Mouse (Mus musculus) hindbrain, embryonic 12.5 days (tissue): Measurements from ENCODE around the gene Farp1. TPM values are rescaled to one million over a fixed set of nuclear protein-coding genes. Genes with fewer than 3 reads are reported as not detected.

Experiments used
- ATAC-seq: fragments of 200-750 bp; cut with Nextera tagmentation; 2 replicates; pipeline ENCODE4 v1.8.0; 2017; ENCODE audit warnings: moderate TSS enrichment; ENCODE audit not compliant: low FRiP score
- H3K27ac ChIP-seq: fragments of 300-500 bp; sonication (generic); 2 replicates; pipeline ENCODE4 v1.5.1; 2016; ENCODE audit warnings: mild to moderate bottlenecking
- H3K27me3 ChIP-seq: fragments of 300-500 bp; sonication (generic); 2 replicates; pipeline ENCODE4 v1.6.1; 2016; ENCODE audit warnings: mild to moderate bottlenecking
- H3K36me3 ChIP-seq: fragments of 300-500 bp; sonication (generic); 2 replicates; pipeline ENCODE4 v1.6.1; 2016; ENCODE audit warnings: mild to moderate bottlenecking
- H3K4me1 ChIP-seq: fragments of 300-500 bp; sonication (generic); 2 replicates; pipeline ENCODE4 v1.6.1; 2016
- H3K4me2 ChIP-seq: fragments of 300-500 bp; sonication (generic); replicated peaks from 2 replicates; pipeline ENCODE4 v1.6.1; 2016; ENCODE audit warnings: mild to moderate bottlenecking
- H3K4me3 ChIP-seq: fragments of 300-500 bp; sonication (generic); 2 replicates; pipeline ENCODE4 v1.5.1; 2016; ENCODE audit warnings: mild to moderate bottlenecking
- H3K9ac ChIP-seq: fragments of 300-500 bp; sonication (generic); 2 replicates; pipeline ENCODE4 v1.6.1; 2016; ENCODE audit warnings: mild to moderate bottlenecking, moderate library complexity
- H3K9me3 ChIP-seq: fragments of 300-500 bp; sonication (generic); replicated peaks from 2 replicates; pipeline ENCODE4 v1.6.1; 2016; ENCODE audit warnings: mild to moderate bottlenecking
- WGBS: fragments of 180-500 bp; shearing (Covaris S2); methylation state at CpG from one replicate; pipeline ENCODE4 v1.1.7; 2016; 5-methylcytosine and 5-hydroxymethylcytosine counted together
- polyA plus RNA-seq: library from polyadenylated mRNA; unstranded; fragments of >200 nt; fragmentation: Nextera tagmentation; extraction: Ambion mirVana; gene quantifications from 2 replicates; pipeline ENCODE4 v1.2.1, GENCODE M21; 2016

Gene Farp1
- polyA plus RNA-seq, 1 experiment from 2014 or later, result 43.9 TPM

- 52% methylated on average over 7 of the region's 7 CpGs for WGBS
- Histone ChIP-seq H3K36me3 (peaks cover 26% of the 10 kb centered on the region), H3K9ac (no peak overlapping the region), H3K4me1 (peaks cover 22% of the 10 kb centered on the region), H3K9me3 (no peaks in the 10 kb centered on the region), H3K27me3 (no peaks in the 10 kb centered on the region), H3K27ac (0 out of 2 replicates have a peak overlapping the region, but pooled peaks have one; percentile 12), H3K4me3 (no peak overlapping the region), H3K4me2 (no peak overlapping the region)
- no peak for ATAC-seq
Observed at GRCm38 (mm10) chr14:121247287-121247686, 212.3 kb downstream of the Farp1 start.

GRCm38 (mm10) chr14:121248346-121248745 lies 213.3 kb downstream of the Farp1 start:
- Histone ChIP-seq H3K9ac (no peak overlapping the region), H3K4me2 (no peak overlapping the region), H3K27me3 (no peaks in the 10 kb centered on the region), H3K4me3 (no peak overlapping the region), H3K36me3 (peaks cover 17% of the 10 kb centered on the region), H3K9me3 (no peaks in the 10 kb centered on the region), H3K27ac (no peak overlapping the region), H3K4me1 (peaks cover 22% of the 10 kb centered on the region)
- ATAC-seq, result no peak
- 87% methylated on average over 5 of the region's 5 CpGs for WGBS

GRCm38 (mm10) chr14:121251099-121251498 lies 216.1 kb downstream of the Farp1 start:
- Histone ChIP-seq H3K27ac (no peak overlapping the region), H3K9me3 (no peaks in the 10 kb centered on the region), H3K36me3 (peaks cover 7% of the 10 kb centered on the region; the same call in 1 of the 2 replicates), H3K27me3 (no peaks in the 10 kb centered on the region), H3K4me2 (no peak overlapping the region), H3K9ac (no peak overlapping the region), H3K4me1 (peaks cover 22% of the 10 kb centered on the region), H3K4me3 (no peak overlapping the region)
- WGBS, result 84% methylated on average over 5 of the region's 5 CpGs
- no peak for ATAC-seq

- H3K27me3 ChIP-seq, result no peaks in the 10 kb centered on the region
- H3K4me2 ChIP-seq, result no peak overlapping the region
- H3K9ac ChIP-seq, result no peak overlapping the region
- ATAC-seq, result no peak
- H3K4me1 ChIP-seq, result peaks cover 15% of the 10 kb centered on the region
- H3K36me3 ChIP-seq, result peaks cover 10% of the 10 kb centered on the region; the same call in 1 of the 2 replicates
- no peak overlapping the region for H3K4me3 ChIP-seq
- H3K27ac ChIP-seq, result no peak overlapping the region
- 69% methylated on average over 4 of the region's 4 CpGs for WGBS
- H3K9me3 ChIP-seq, result no peaks in the 10 kb centered on the region
Observed at GRCm38 (mm10) chr14:121251708-121252107, 216.7 kb downstream of the Farp1 start.

GRCm38 (mm10) chr14:121252542-121252941 lies 217.5 kb downstream of the Farp1 start:
- Histone ChIP-seq H3K9me3 (no peaks in the 10 kb centered on the region), H3K27ac (no peak overlapping the region), H3K27me3 (no peaks in the 10 kb centered on the region), H3K36me3 (peaks cover 17% of the 10 kb centered on the region; the same call in 1 of the 2 replicates), H3K9ac (no peak overlapping the region), H3K4me3 (no peak overlapping the region), H3K4me2 (no peak overlapping the region), H3K4me1 (peaks cover 9% of the 10 kb centered on the region)
- ATAC-seq, result no peak
- 86% methylated on average over 10 of the region's 10 CpGs for WGBS

GRCm38 (mm10) chr14:121254869-121255268 lies 219.9 kb downstream of the Farp1 start:
- H3K27me3 ChIP-seq, result no peaks in the 10 kb centered on the region
- ATAC-seq, result no peak
- H3K27ac ChIP-seq, result no peak overlapping the region
- H3K4me2 ChIP-seq, result no peak overlapping the region
- H3K4me1 ChIP-seq, result no peaks in the 10 kb centered on the region
- H3K9ac ChIP-seq, result no peak overlapping the region
- peaks cover 20% of the 10 kb centered on the region; the same call in 1 of the 2 replicates for H3K36me3 ChIP-seq
- 96% methylated on average over 10 of the region's 10 CpGs for WGBS
- no peak overlapping the region for H3K4me3 ChIP-seq
- no peaks in the 10 kb centered on the region for H3K9me3 ChIP-seq

GRCm38 (mm10) chr14:121255469-121255868 lies 220.5 kb downstream of the Farp1 start:
- WGBS, result 90% methylated on average over 13 of the region's 13 CpGs
- no peak for ATAC-seq

GRCm38 (mm10) chr14:121256896-121257295 lies 221.9 kb downstream of the Farp1 start:
- no peak for ATAC-seq
- H3K36me3 ChIP-seq, result peaks cover 26% of the 10 kb centered on the region
- no peaks in the 10 kb centered on the region; the same call in 1 of the 2 replicates for H3K4me1 ChIP-seq
- H3K4me2 ChIP-seq, result no peak overlapping the region
- WGBS, result 95% methylated on average over 7 of the region's 7 CpGs
- no peak overlapping the region for H3K27ac ChIP-seq
- no peak overlapping the region for H3K4me3 ChIP-seq
- no peaks in the 10 kb centered on the region for H3K27me3 ChIP-seq
- no peaks in the 10 kb centered on the region for H3K9me3 ChIP-seq
- H3K9ac ChIP-seq, result no peak overlapping the region

More at GRCm38 (mm10) chr14:121255469-121255868, 220.5 kb downstream of the Farp1 start:
- Histone ChIP-seq H3K36me3 (peaks cover 20% of the 10 kb centered on the region; the same call in 1 of the 2 replicates), H3K4me2 (no peak overlapping the region), H3K9me3 (no peaks in the 10 kb centered on the region), H3K27me3 (no peaks in the 10 kb centered on the region), H3K4me1 (no peaks in the 10 kb centered on the region), H3K4me3 (no peak overlapping the region), H3K9ac (no peak overlapping the region), H3K27ac (no peak overlapping the region)

GRCm38 (mm10) chr14:121259332-121259731 lies 224.3 kb downstream of the Farp1 start:
- H3K4me3 ChIP-seq, result no peak overlapping the region
- peaks cover 3% of the 10 kb centered on the region; the same call in 1 of the 2 replicates for H3K4me1 ChIP-seq
- H3K36me3 ChIP-seq, result peaks cover 28% of the 10 kb centered on the region
- 0 out of 2 replicates have a peak, but pooled peaks have one; percentile 26 for ATAC-seq
- no peaks in the 10 kb centered on the region for H3K27me3 ChIP-seq
- no peak overlapping the region for H3K4me2 ChIP-seq
- no peaks in the 10 kb centered on the region for H3K9me3 ChIP-seq
- WGBS, result 55% methylated on average over 11 of the region's 11 CpGs
- H3K27ac ChIP-seq, result 0 out of 2 replicates have a peak overlapping the region, but pooled peaks have one; percentile 7
- no peak overlapping the region for H3K9ac ChIP-seq

- ATAC-seq, result 0 out of 2 replicates have a peak, but pooled peaks have one; percentile 5
- no peak overlapping the region for H3K27ac ChIP-seq
- H3K9me3 ChIP-seq, result no peaks in the 10 kb centered on the region
- H3K4me2 ChIP-seq, result no peak overlapping the region
- H3K36me3 ChIP-seq, result peaks cover 28% of the 10 kb centered on the region
- no peak overlapping the region for H3K9ac ChIP-seq
- WGBS, result 53% methylated on average over 7 of the region's 7 CpGs
- H3K4me3 ChIP-seq, result no peak overlapping the region
- peaks cover 3% of the 10 kb centered on the region; the same call in 1 of the 2 replicates for H3K4me1 ChIP-seq
- no peaks in the 10 kb centered on the region for H3K27me3 ChIP-seq
Observed at GRCm38 (mm10) chr14:121259789-121260188, 224.8 kb downstream of the Farp1 start.

GRCm38 (mm10) chr14:121261229-121261879 lies 226.4 kb downstream of the Farp1 start:
- Histone ChIP-seq H3K27ac (no peak overlapping the region), H3K4me2 (no peak overlapping the region), H3K9ac (no peak overlapping the region), H3K36me3 (peaks cover 30% of the 10 kb centered on the region), H3K27me3 (no peaks in the 10 kb centered on the region), H3K4me3 (no peak overlapping the region), H3K4me1 (peaks cover 3% of the 10 kb centered on the region; the same call in 1 of the 2 replicates), H3K9me3 (no peaks in the 10 kb centered on the region)
- ATAC-seq, result no peak
- WGBS, result 72% methylated on average over 5 of the region's 5 CpGs

- Histone ChIP-seq H3K27ac (no peak overlapping the region), H3K36me3 (peaks cover 26% of the 10 kb centered on the region), H3K9ac (no peak overlapping the region), H3K4me1 (peaks cover 3% of the 10 kb centered on the region; the same call in 1 of the 2 replicates), H3K27me3 (no peaks in the 10 kb centered on the region), H3K4me2 (no peak overlapping the region), H3K4me3 (no peak overlapping the region), H3K9me3 (no peaks in the 10 kb centered on the region)
- WGBS, result 74% methylated on average over 4 of the region's 4 CpGs
- no peak for ATAC-seq
Observed at GRCm38 (mm10) chr14:121262606-121263005, 227.6 kb downstream of the Farp1 start.

- H3K27me3 ChIP-seq, result no peaks in the 10 kb centered on the region
Observed at GRCm38 (mm10) chr14:121263912-121264311, 228.9 kb downstream of the Farp1 start.

More at GRCm38 (mm10) chr14:121263912-121264311, 228.9 kb downstream of the Farp1 start:
- Histone ChIP-seq H3K9me3 (no peaks in the 10 kb centered on the region), H3K36me3 (peaks cover 23% of the 10 kb centered on the region), H3K4me1 (peaks cover 3% of the 10 kb centered on the region; the same call in 1 of the 2 replicates), H3K27ac (no peak overlapping the region), H3K9ac (no peak overlapping the region), H3K4me3 (no peak overlapping the region), H3K4me2 (no peak overlapping the region)
- ATAC-seq, result no peak
- 82% methylated on average over 2 of the region's 2 CpGs for WGBS
